Mouse (Mus musculus): ENCODE data around the gene Yes1.

DNA sequence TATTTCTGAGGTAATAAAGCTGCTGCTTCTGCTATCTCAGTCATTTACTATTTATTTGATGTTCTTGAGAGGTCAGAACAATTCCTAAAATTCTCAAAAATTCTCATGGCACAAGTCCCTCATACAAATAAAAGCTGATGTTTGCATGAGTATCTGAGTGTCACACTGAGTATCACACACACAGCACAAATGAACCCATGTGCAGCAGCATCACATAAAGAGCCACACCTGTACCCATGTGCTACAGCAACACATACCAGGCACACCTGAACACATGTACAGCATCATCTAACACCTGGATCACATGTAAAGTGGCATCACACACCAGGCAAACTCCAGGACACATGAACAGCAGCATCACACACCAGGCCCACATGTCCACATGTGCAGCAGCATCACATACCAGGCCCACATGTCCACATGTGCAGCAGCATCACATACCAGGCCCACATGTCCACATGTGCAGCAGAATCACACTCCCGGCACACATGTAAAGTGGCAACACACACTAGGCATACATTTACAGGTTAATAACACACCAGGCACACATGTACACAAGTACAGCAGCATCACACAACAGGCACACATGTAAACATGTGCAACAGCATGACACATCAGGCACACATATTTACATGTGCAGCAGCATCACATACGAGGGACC is 102.2 kb downstream of the Yes1 start:
- no peak for TF ChIP-seq POLR2A (IDR thresholded peaks at IDR 0.05; ENCODE audit: borderline replicate concordance, extremely low read depth, low read depth, low read length)
- no peak for TF ChIP-seq CTCF (IDR thresholded peaks at IDR 0.05; ENCODE audit: insufficient read depth, low read length)

All from lung, adult 2 months (tissue).